Mouse (Mus musculus): ENCODE measurements around the gene Wdr77.
A peak's percentile ranks its signal among the peaks of the same experiment; 100 is the strongest.

DNA sequence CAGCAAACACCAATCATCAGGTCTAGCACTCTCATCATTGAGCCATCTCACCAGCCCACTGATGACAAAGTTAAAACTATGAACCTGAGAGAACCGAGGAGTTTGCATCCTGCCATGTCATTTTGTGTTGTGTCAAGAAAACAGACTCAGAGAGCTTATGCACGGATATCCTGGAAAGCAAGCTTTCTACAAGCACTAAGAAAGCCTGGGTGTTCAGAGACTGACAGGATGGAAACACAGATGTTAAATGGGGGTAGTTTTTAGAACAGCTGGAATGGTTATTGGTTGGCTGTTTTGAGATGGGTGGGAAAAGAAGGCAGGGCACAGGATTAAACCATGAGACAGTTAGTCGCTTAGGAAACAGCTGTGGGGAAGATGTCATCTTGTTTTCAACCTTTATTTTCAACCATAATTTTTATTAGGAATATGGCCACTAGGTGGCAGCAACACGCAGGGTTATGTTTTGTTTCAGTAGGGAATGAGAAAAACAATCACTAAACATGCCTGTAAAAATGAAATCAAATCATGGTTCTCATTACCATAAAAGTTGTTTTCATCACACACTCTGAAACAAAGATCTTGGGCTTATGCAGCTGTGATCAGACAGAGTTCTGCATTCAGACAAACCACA is 32.6 kb downstream of the Wdr77 start:
- TF ChIP-seq POLR2A (IDR thresholded peaks at IDR 0.05; ENCODE audit: borderline replicate concordance, insufficient read depth, low read length) (no peak), CTCF (IDR thresholded peaks at IDR 0.05; ENCODE audit: borderline replicate concordance, insufficient read depth, low read depth, low read length) (peak; percentile 43)
